Mouse (Mus musculus) heart, postnatal 0 days (tissue): ENCODE data around the gene Psenen.

ENCODE experiments used
- CTCF ChIP-seq: IDR thresholded peaks from 2 replicates; pipeline ENCODE4 v1.5.1; 2016; ENCODE audit warnings: antibody characterized with exemption, control low read depth, low read depth
- EP300 ChIP-seq: IDR thresholded peaks from 2 replicates; pipeline ENCODE4 v1.6.1; 2016; ENCODE audit warnings: antibody characterized with exemption, low read depth

GRCm38 (mm10) chr7:30526981-30527380 lies 36.4 kb downstream of the Psenen start:
- no peak for TF ChIP-seq CTCF
- TF ChIP-seq EP300 = no peak
